In the genomic region with DNA sequence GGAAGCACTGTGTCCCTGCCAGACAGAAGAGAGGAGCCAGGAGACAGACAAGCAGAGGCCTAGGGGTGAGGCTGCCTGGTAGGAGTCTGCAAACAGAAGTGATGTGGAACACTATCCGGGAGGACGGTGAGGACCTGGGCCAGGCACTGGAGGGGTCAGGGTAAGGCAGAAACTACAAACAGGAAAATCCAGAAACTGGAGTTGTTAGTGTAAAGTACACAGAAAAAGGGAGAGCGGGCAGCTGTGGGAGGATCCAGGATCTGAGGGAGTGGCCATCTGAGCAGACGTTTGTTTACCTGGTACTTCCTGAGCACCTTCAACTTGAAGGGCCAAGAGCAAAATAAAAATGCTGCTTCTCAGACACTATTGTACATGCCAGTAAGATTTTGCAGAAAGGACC, we compare ENCODE assay signal across 26 mouse cellular contexts. TPM values are rescaled to one million over a fixed set of nuclear protein-coding genes. Genes with fewer than 3 reads are reported as not detected.
DNase-seq lines count a peak whose midpoint lies in the region; ATAC-seq and TF ChIP-seq lines count a peak whose summit lies in the region.
"Had no signal": no experiment of that assay in that cellular context is flagged by ENCODE, and none has a peak within 500 bp of the region (broad histone marks: within the 10 kb centered on the region; RNA-seq: fewer than 3 reads in every experiment).

No protein-coding gene starts in this region.

- no peak for TF ChIP-seq CTCF in lung, adult 2 months (IDR thresholded peaks at IDR 0.05; ENCODE audit: insufficient read depth, low read length)
- no peak for TF ChIP-seq CTCF in lung, postnatal 0 days (IDR thresholded peaks at IDR 0.05)
- no peak for TF ChIP-seq CTCF in liver, postnatal 0 days (IDR thresholded peaks at IDR 0.05; ENCODE audit: low read depth)

- no peak for TF ChIP-seq POLR2A in lung, adult 2 months (IDR thresholded peaks at IDR 0.05; ENCODE audit: borderline replicate concordance, extremely low read depth, low read depth, low read length)

- H3K4me1 ChIP-seq in lung, adult 2 months (ENCODE audit: control insufficient read depth, insufficient read depth, low read length): no peaks in the 10 kb centered on the region; the same call in 1 of the 2 replicates
- peaks cover 3% of the 10 kb centered on the region; the same call in 1 of the 2 replicates for H3K4me1 ChIP-seq in intestine, embryonic 16.5 days (ENCODE audit: control insufficient read depth, insufficient read depth, low read length)
- H3K4me1 ChIP-seq in lung, postnatal 0 days (ENCODE audit: insufficient read depth, low read depth, low read length): no peaks in the 10 kb centered on the region
- peaks cover 6% of the 10 kb centered on the region; the same call in 1 of the 2 replicates for H3K4me1 ChIP-seq in stomach, embryonic 14.5 days (ENCODE audit: control insufficient read depth, insufficient read depth, low read length)
- no peaks in the 10 kb centered on the region for H3K4me1 ChIP-seq in liver, postnatal 0 days (ENCODE audit: insufficient read depth)
- H3K4me1 ChIP-seq: heart, embryonic 13.5 days; liver, embryonic 12.5 days; lung, embryonic 15.5 days had no signal

- no peaks in the 10 kb centered on the region for H3K36me3 ChIP-seq in intestine, embryonic 16.5 days (ENCODE audit: control insufficient read depth, insufficient read depth, low read length)
- H3K36me3 ChIP-seq in lung, postnatal 0 days (ENCODE audit: insufficient read depth, low read length): no peaks in the 10 kb centered on the region
- no peaks in the 10 kb centered on the region for H3K36me3 ChIP-seq in stomach, embryonic 14.5 days (ENCODE audit: control insufficient read depth, insufficient read depth, low read length)
- H3K36me3 ChIP-seq in liver, postnatal 0 days (replicated peaks; ENCODE audit: insufficient read depth, low read length): no peaks in the 10 kb centered on the region
- H3K36me3 ChIP-seq: heart, embryonic 13.5 days; liver, embryonic 12.5 days; lung, embryonic 15.5 days had no signal

- TF ChIP-seq EP300 in lung, postnatal 0 days (IDR thresholded peaks at IDR 0.05): no peak
- no peak for TF ChIP-seq EP300 in liver, postnatal 0 days (IDR thresholded peaks at IDR 0.05; ENCODE audit: low read depth)

- ATAC-seq in intestine, embryonic 16.5 days: peak; percentile 67
- peak; percentile 46 for ATAC-seq in lung, postnatal 0 days
- ATAC-seq in stomach, embryonic 14.5 days (ENCODE audit: insufficient number of reproducible peaks, insufficient read depth, low FRiP score, low read depth): peak; percentile 53; the same call in 1 of the 2 replicates
- ATAC-seq in liver, postnatal 0 days: no peak
- ATAC-seq: forebrain, embryonic 14.5 days; liver, embryonic 12.5 days; midbrain, embryonic 13.5 days had no signal

- WGBS in lung, adult 2 months: 15% methylated on average over 4 of the region's 4 CpGs
- WGBS in intestine, embryonic 16.5 days: 32% methylated on average over 4 of the region's 4 CpGs
- 13% methylated on average over 4 of the region's 4 CpGs for WGBS in lung, postnatal 0 days
- WGBS in stomach, embryonic 14.5 days: 16% methylated on average over 4 of the region's 4 CpGs
- 45% methylated on average over 4 of the region's 4 CpGs for WGBS in liver, postnatal 0 days (ENCODE audit: insufficient replicate concordance)

- peak; percentile 10 to 33 for DNase-seq in lung, adult 18-20 months
- DNase-seq in lung, adult 2 months: no peak
- DNase-seq in lung, postnatal 0 days (ENCODE audit: low spot score): peak; percentile 60
- no peak for DNase-seq in liver, postnatal 0 days
- DNase-seq in layer of hippocampus, adult 9-10 months (ENCODE audit: low spot score): no peak
- DNase-seq in adrenal gland, adult 8-10 months: no peak
- DNase-seq: adrenal gland, postnatal 36 days; cerebellum, adult 8-10 months; cerebellum, postnatal 25 days; gastrocnemius, postnatal 36 days; heart, adult 2 months; heart, postnatal 10 days; kidney, adult 8-10 months; left cerebral cortex, postnatal 4 days; thymus, adult 2 months; thymus, postnatal 36 days had no signal

- no peaks in the 10 kb centered on the region for H3K27me3 ChIP-seq in intestine, embryonic 16.5 days (replicated peaks; ENCODE audit: control insufficient read depth, insufficient read depth, low read length)
- no peaks in the 10 kb centered on the region for H3K27me3 ChIP-seq in lung, postnatal 0 days (replicated peaks; ENCODE audit: insufficient read depth, low read length)
- no peaks in the 10 kb centered on the region for H3K27me3 ChIP-seq in stomach, embryonic 14.5 days (ENCODE audit: control insufficient read depth, insufficient read depth, low read length)
- H3K27me3 ChIP-seq in liver, postnatal 0 days (ENCODE audit: insufficient read depth, low read length): no peaks in the 10 kb centered on the region
- H3K27me3 ChIP-seq: lung, embryonic 15.5 days; midbrain, embryonic 13.5 days had no signal

- H3K9me3 ChIP-seq in intestine, embryonic 16.5 days (ENCODE audit: control insufficient read depth, low read length): no peaks in the 10 kb centered on the region
- no peaks in the 10 kb centered on the region for H3K9me3 ChIP-seq in lung, postnatal 0 days (ENCODE audit: low read length)
- no peaks in the 10 kb centered on the region for H3K9me3 ChIP-seq in stomach, embryonic 14.5 days (ENCODE audit: control insufficient read depth, low read depth, low read length)
- no peaks in the 10 kb centered on the region for H3K9me3 ChIP-seq in liver, postnatal 0 days (ENCODE audit: low read length)
- H3K9me3 ChIP-seq: heart, embryonic 13.5 days; liver, embryonic 12.5 days; lung, embryonic 15.5 days; midbrain, embryonic 13.5 days had no signal

- no peak overlapping the region for H3K9ac ChIP-seq in intestine, embryonic 16.5 days (ENCODE audit: low read depth, low read length)
- no peak overlapping the region for H3K9ac ChIP-seq in lung, postnatal 0 days (replicated peaks; ENCODE audit: low read depth)
- H3K9ac ChIP-seq in stomach, embryonic 14.5 days (replicated peaks; ENCODE audit: low read depth, low read length): no peak overlapping the region
- H3K9ac ChIP-seq in liver, postnatal 0 days (replicated peaks): no peak overlapping the region
- H3K9ac ChIP-seq: heart, embryonic 13.5 days; hindbrain, embryonic 14.5 days; liver, embryonic 12.5 days; lung, embryonic 15.5 days; midbrain, embryonic 13.5 days had no signal

- no peak overlapping the region for H3K27ac ChIP-seq in intestine, embryonic 16.5 days (ENCODE audit: low read length)
- no peak overlapping the region for H3K27ac ChIP-seq in lung, postnatal 0 days (ENCODE audit: low read length)
- H3K27ac ChIP-seq in stomach, embryonic 14.5 days (ENCODE audit: low read length): no peak overlapping the region
- no peak overlapping the region for H3K27ac ChIP-seq in liver, postnatal 0 days (ENCODE audit: low read depth)
- H3K27ac ChIP-seq: heart, adult 2 months; heart, embryonic 13.5 days; hindbrain, embryonic 14.5 days; layer of hippocampus, adult 2 months; liver, embryonic 12.5 days; lung, embryonic 15.5 days; midbrain, embryonic 13.5 days had no signal

- H3K4me2 ChIP-seq in intestine, embryonic 16.5 days (ENCODE audit: low read depth, low read length): no peak overlapping the region
- H3K4me2 ChIP-seq in lung, postnatal 0 days (replicated peaks; ENCODE audit: low read depth, low read length): no peak overlapping the region
- no peak overlapping the region for H3K4me2 ChIP-seq in stomach, embryonic 14.5 days (replicated peaks; ENCODE audit: low read depth, low read length)
- H3K4me2 ChIP-seq in liver, postnatal 0 days (ENCODE audit: low read depth, low read length): no peak overlapping the region
- H3K4me2 ChIP-seq: heart, embryonic 13.5 days; hindbrain, embryonic 14.5 days; liver, embryonic 12.5 days; lung, embryonic 15.5 days; midbrain, embryonic 13.5 days had no signal

- H3K4me3 ChIP-seq in lung, adult 2 months (replicated peaks; ENCODE audit: extremely low read depth, low read depth, low read length): no peak overlapping the region
- no peak overlapping the region for H3K4me3 ChIP-seq in intestine, embryonic 16.5 days (ENCODE audit: low read length)
- no peak overlapping the region for H3K4me3 ChIP-seq in lung, postnatal 0 days (ENCODE audit: low read depth, low read length)
- no peak overlapping the region for H3K4me3 ChIP-seq in stomach, embryonic 14.5 days (ENCODE audit: low read depth, low read length)
- H3K4me3 ChIP-seq in liver, postnatal 0 days (ENCODE audit: low read depth, low read length): no peak overlapping the region
- H3K4me3 ChIP-seq: heart, adult 2 months; heart, embryonic 13.5 days; layer of hippocampus, adult 2 months; liver, embryonic 12.5 days; lung, embryonic 15.5 days; megakaryocyte, embryonic 14.5 days; midbrain, embryonic 13.5 days had no signal

RNA-seq across cellular contexts. Expression of a gene that starts 42.9 kb away (rescaled TPM):
- 10.7 and 11.5 TPM in 2 replicates for polyA plus RNA-seq in lung, adult 2 months (2012; rRNA removed)
- 3.5 and 3.8 TPM in 2 replicates for polyA plus RNA-seq in intestine, embryonic 16.5 days (2015; fragmentation: Nextera tagmentation; extraction: Ambion mirVana)
- 3.0 TPM in 2 replicates for polyA plus RNA-seq in lung, postnatal 0 days (2015; fragmentation: Nextera tagmentation; extraction: Ambion mirVana)
- polyA plus RNA-seq in stomach, embryonic 14.5 days (2014; fragmentation: Nextera tagmentation; extraction: Ambion mirVana): 1.4 and 2.2 TPM in 2 replicates
- 0.11 TPM in 1 of 2 replicates, not detected in the other for polyA plus RNA-seq in liver, postnatal 0 days (2015; fragmentation: Nextera tagmentation; extraction: Ambion mirVana)
- 1 to 10 TPM; 4.9 to 9.8 (median 7.4) TPM for total RNA-seq in adrenal gland, adult 8-10 months (2022)
- total RNA-seq: gastrocnemius, postnatal 36 days had no signal

Comparison
In these comparisons a context has a peak if more than half of its experiments do, and no peak if none do; other contexts are left out.
1. DNase-seq: peak in lung, adult 18-20 months (2 of 2) and lung, postnatal 0 days (single experiment); none in lung, adult 2 months (single experiment), liver, postnatal 0 days (single experiment), layer of hippocampus, adult 9-10 months (single experiment) and adrenal gland, adult 8-10 months (single experiment).